Mouse (Mus musculus) heart, embryonic 11.5 days (tissue): ENCODE measurements at regions not wholly inside any gene's neighbourhood (a gene's known extent, or its start where the extent isn't known, plus 50 kb on each side); places are given as distances from the start of the nearest gene placed in this dataset.

Experiments used
- ATAC-seq: fragments of 200-750 bp; cut with Nextera tagmentation; replicated peaks from 2 replicates; pipeline ENCODE4 v1.8.0; 2017; ENCODE audit warnings: moderate library complexity; ENCODE audit not compliant: insufficient number of reproducible peaks, low FRiP score, low TSS enrichment
- H3K27ac ChIP-seq: fragments of 300-500 bp; sonication (generic); 2 replicates; pipeline ENCODE4 v1.5.1; 2014; ENCODE audit warnings: mild to moderate bottlenecking, low read depth, low read length
- H3K27me3 ChIP-seq: fragments of 300-500 bp; sonication (generic); 2 replicates; pipeline ENCODE4 v1.6.1; 2014; ENCODE audit warnings: mild to moderate bottlenecking, low read length, mixed read lengths; ENCODE audit not compliant: control insufficient read depth, insufficient read depth
- H3K36me3 ChIP-seq: fragments of 300-500 bp; sonication (generic); 2 replicates; pipeline ENCODE4 v1.6.1; 2014; ENCODE audit warnings: mild to moderate bottlenecking, low read length, moderate library complexity, mixed read lengths; ENCODE audit not compliant: control insufficient read depth, insufficient read depth
- H3K4me1 ChIP-seq: fragments of 300-500 bp; sonication (generic); 2 replicates; pipeline ENCODE4 v1.6.1; 2014; ENCODE audit warnings: low read length; ENCODE audit not compliant: control insufficient read depth, insufficient read depth
- H3K4me2 ChIP-seq: fragments of 300-500 bp; sonication (generic); 2 replicates; pipeline ENCODE4 v1.6.1; 2014; ENCODE audit warnings: mild to moderate bottlenecking, moderate library complexity
- H3K4me3 ChIP-seq: fragments of 300-500 bp; sonication (generic); 2 replicates; pipeline ENCODE4 v1.5.1; 2014; ENCODE audit warnings: low read depth, low read length
- H3K9ac ChIP-seq: fragments of 300-500 bp; sonication (generic); 2 replicates; pipeline ENCODE4 v1.6.1; 2014; ENCODE audit warnings: mild to moderate bottlenecking, low read depth, low read length, moderate library complexity
- H3K9me3 ChIP-seq: fragments of 300-500 bp; sonication (generic); replicated peaks from 2 replicates; pipeline ENCODE4 v1.6.1; 2016; ENCODE audit warnings: low read length; ENCODE audit not compliant: control insufficient read depth
- WGBS: fragments of 180-500 bp; shearing (Covaris S2); extraction: QIAGEN DNeasy Blood & Tissue Kit; methylation state at CpG from one replicate; pipeline ENCODE4 v1.1.7; 2014; ENCODE audit not compliant: insufficient replicate concordance; 5-methylcytosine and 5-hydroxymethylcytosine counted together

- H3K9ac ChIP-seq: no peak overlapping the region
- no peaks in the 10 kb centered on the region for H3K36me3 ChIP-seq
- no peak overlapping the region for H3K4me3 ChIP-seq
- H3K4me2 ChIP-seq: no peak overlapping the region
- 82% methylated on average over 2 of the region's 2 CpGs for WGBS
- no peaks in the 10 kb centered on the region for H3K27me3 ChIP-seq
- no peak for ATAC-seq
- no peaks in the 10 kb centered on the region for H3K4me1 ChIP-seq
- no peak overlapping the region for H3K27ac ChIP-seq
- H3K9me3 ChIP-seq: no peaks in the 10 kb centered on the region
Observed at GRCm38 (mm10) chr13:111165538-111165937, 89.3 kb upstream of the Actbl2 start.

- 76% methylated on average over 5 of the region's 5 CpGs for WGBS
Observed at GRCm38 (mm10) chr13:111170269-111171165, 84.3 kb upstream of the Actbl2 start.

GRCm38 (mm10) chr13:111179186-111179585, 75.6 kb upstream of the Actbl2 start:
- no peak overlapping the region for H3K9ac ChIP-seq
- H3K4me3 ChIP-seq: no peak overlapping the region
- WGBS: 80% methylated on average over 6 of the region's 6 CpGs
- no peak overlapping the region for H3K4me2 ChIP-seq
- no peaks in the 10 kb centered on the region for H3K9me3 ChIP-seq
- no peak overlapping the region for H3K27ac ChIP-seq
- no peaks in the 10 kb centered on the region for H3K27me3 ChIP-seq
- ATAC-seq: no peak
- no peaks in the 10 kb centered on the region for H3K36me3 ChIP-seq
- H3K4me1 ChIP-seq: no peaks in the 10 kb centered on the region

More at GRCm38 (mm10) chr13:111170269-111171165, 84.3 kb upstream of the Actbl2 start:
- H3K4me3 ChIP-seq: no peak overlapping the region
- H3K4me2 ChIP-seq: no peak overlapping the region
- no peaks in the 10 kb centered on the region for H3K9me3 ChIP-seq
- ATAC-seq: no peak
- no peaks in the 10 kb centered on the region for H3K36me3 ChIP-seq
- no peak overlapping the region for H3K27ac ChIP-seq
- no peaks in the 10 kb centered on the region for H3K4me1 ChIP-seq
- H3K27me3 ChIP-seq: no peaks in the 10 kb centered on the region
- no peak overlapping the region for H3K9ac ChIP-seq

DNA sequence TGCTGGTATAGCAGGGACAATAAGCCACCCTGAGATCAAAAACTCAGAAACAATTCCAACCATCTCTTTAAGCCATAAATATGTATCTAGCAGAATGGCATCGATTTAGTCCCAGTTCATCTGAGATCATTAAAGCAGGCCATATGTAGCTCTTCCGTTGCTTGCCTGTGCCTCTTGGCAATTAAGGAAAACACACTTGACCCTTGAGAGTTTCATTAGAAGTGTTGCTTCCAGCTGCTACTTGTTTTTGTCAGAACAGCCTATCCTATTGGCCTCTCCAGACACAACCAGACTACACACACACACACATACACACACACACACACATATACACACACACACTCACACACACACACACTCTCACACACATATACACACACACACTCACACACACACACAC, 71.5 kb upstream of the Actbl2 start:
- no peak overlapping the region for H3K4me3 ChIP-seq
- no peaks in the 10 kb centered on the region for H3K36me3 ChIP-seq
- no peaks in the 10 kb centered on the region for H3K27me3 ChIP-seq
- no peak overlapping the region for H3K9ac ChIP-seq
- 0 out of 2 replicates have a peak, but pooled peaks cover 3% of the 10 kb centered on the region for H3K4me1 ChIP-seq
- H3K4me2 ChIP-seq: no peak overlapping the region
- no peaks in the 10 kb centered on the region for H3K9me3 ChIP-seq
- 85% methylated on average over 2 of the region's 2 CpGs for WGBS
- no peak overlapping the region for H3K27ac ChIP-seq
- no peak for ATAC-seq

DNA sequence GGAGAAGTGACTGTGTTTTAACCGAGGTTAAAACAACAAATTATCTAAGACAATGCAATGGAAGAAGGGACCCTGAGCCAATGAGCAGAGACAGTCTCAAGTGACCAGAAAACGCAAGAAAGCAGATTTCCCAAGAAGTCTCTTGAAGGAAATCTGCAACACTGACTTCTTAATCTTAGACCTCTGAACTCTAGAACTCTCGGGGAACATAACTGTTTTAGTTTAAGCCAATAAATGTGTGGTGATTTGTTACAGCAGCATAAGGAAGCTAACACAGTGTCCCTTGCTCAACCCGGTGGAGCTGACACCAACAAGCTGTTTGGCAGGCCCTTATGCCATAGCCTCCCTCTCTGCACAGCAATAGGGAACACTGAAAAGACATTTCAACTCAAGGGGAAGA, 69.0 kb upstream of the Actbl2 start:
- Histone ChIP-seq H3K4me3 (no peak overlapping the region), H3K36me3 (no peaks in the 10 kb centered on the region), H3K27ac (no peak overlapping the region), H3K27me3 (no peaks in the 10 kb centered on the region), H3K4me1 (0 out of 2 replicates have a peak, but pooled peaks cover 3% of the 10 kb centered on the region), H3K9ac (no peak overlapping the region), H3K4me2 (no peak overlapping the region), H3K9me3 (no peaks in the 10 kb centered on the region)
- 66% methylated on average over 4 of the region's 4 CpGs for WGBS
- no peak for ATAC-seq

GRCm38 (mm10) chr13:111186833-111187232, 68.0 kb upstream of the Actbl2 start:
- ATAC-seq: no peak
- no peaks in the 10 kb centered on the region for H3K36me3 ChIP-seq
- 85% methylated on average over 2 of the region's 2 CpGs for WGBS

GRCm38 (mm10) chr13:111193919-111194318, 60.9 kb upstream of the Actbl2 start:
- Histone ChIP-seq H3K9me3 (no peaks in the 10 kb centered on the region), H3K36me3 (no peaks in the 10 kb centered on the region), H3K4me2 (no peak overlapping the region), H3K9ac (no peak overlapping the region), H3K27me3 (no peaks in the 10 kb centered on the region), H3K27ac (no peak overlapping the region), H3K4me1 (no peaks in the 10 kb centered on the region), H3K4me3 (no peak overlapping the region)
- no peak for ATAC-seq
- 60% methylated on average over 2 of the region's 2 CpGs for WGBS

More at GRCm38 (mm10) chr13:111186833-111187232, 68.0 kb upstream of the Actbl2 start:
- no peak overlapping the region for H3K4me2 ChIP-seq
- no peaks in the 10 kb centered on the region for H3K27me3 ChIP-seq
- H3K27ac ChIP-seq: no peak overlapping the region
- no peak overlapping the region for H3K9ac ChIP-seq
- 0 out of 2 replicates have a peak, but pooled peaks cover 3% of the 10 kb centered on the region for H3K4me1 ChIP-seq
- H3K4me3 ChIP-seq: no peak overlapping the region
- no peaks in the 10 kb centered on the region for H3K9me3 ChIP-seq

GRCm38 (mm10) chr13:111194337-111194736, 60.5 kb upstream of the Actbl2 start:
- Histone ChIP-seq H3K4me2 (no peak overlapping the region), H3K9me3 (no peaks in the 10 kb centered on the region), H3K27ac (no peak overlapping the region), H3K36me3 (no peaks in the 10 kb centered on the region), H3K9ac (no peak overlapping the region), H3K4me3 (no peak overlapping the region), H3K27me3 (no peaks in the 10 kb centered on the region), H3K4me1 (no peaks in the 10 kb centered on the region)
- ATAC-seq: no peak
- 66% methylated on average over 7 of the region's 7 CpGs for WGBS

GRCm38 (mm10) chr13:111201532-111201931, 53.3 kb upstream of the Actbl2 start:
- no peak overlapping the region for H3K9ac ChIP-seq
- ATAC-seq: no peak
- H3K4me1 ChIP-seq: no peaks in the 10 kb centered on the region
- no peak overlapping the region for H3K27ac ChIP-seq
- no peak overlapping the region for H3K4me2 ChIP-seq
- no peaks in the 10 kb centered on the region for H3K27me3 ChIP-seq
- no peaks in the 10 kb centered on the region for H3K36me3 ChIP-seq
- WGBS: 79% methylated on average over 3 of the region's 3 CpGs
- no peaks in the 10 kb centered on the region for H3K9me3 ChIP-seq
- no peak overlapping the region for H3K4me3 ChIP-seq
